Mouse (Mus musculus) thymus, postnatal 10 days (tissue): Measurements from ENCODE around the gene Rnaseh2a.
"Not testable (repeated sequence)": the region's sequence is repeated elsewhere in the genome, so short reads cannot be mapped to it uniquely, and the experiment has no call there.

Source experiments
- DNase-seq, 2 experiments: peaks; one replicate each; pipeline ENCODE4 v3.0.0; 2021; ENCODE audit warnings: low spot score in 2 of 2

The Rnaseh2a gene

DNA sequence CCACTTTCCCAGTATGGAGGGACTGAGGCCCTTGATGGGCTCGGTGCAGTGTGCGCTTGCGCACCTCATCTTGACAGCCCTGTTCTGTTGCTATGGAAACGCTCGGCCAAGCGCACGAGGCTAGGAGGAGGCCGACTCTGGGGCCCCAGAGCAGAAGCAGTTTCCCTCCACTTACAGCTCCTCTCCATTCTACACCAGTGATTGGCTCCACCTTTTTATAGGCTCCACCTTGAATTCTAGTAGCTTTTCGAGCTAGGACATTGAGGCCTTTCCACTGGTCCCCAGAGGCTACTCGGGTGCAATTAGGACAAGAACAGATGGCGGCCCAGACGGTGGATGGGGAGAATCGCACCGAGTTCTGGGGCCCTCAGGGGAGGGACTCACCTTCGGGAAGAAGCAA, 34.7 kb downstream of the Rnaseh2a start:
- DNase-seq, result no peak

DNA sequence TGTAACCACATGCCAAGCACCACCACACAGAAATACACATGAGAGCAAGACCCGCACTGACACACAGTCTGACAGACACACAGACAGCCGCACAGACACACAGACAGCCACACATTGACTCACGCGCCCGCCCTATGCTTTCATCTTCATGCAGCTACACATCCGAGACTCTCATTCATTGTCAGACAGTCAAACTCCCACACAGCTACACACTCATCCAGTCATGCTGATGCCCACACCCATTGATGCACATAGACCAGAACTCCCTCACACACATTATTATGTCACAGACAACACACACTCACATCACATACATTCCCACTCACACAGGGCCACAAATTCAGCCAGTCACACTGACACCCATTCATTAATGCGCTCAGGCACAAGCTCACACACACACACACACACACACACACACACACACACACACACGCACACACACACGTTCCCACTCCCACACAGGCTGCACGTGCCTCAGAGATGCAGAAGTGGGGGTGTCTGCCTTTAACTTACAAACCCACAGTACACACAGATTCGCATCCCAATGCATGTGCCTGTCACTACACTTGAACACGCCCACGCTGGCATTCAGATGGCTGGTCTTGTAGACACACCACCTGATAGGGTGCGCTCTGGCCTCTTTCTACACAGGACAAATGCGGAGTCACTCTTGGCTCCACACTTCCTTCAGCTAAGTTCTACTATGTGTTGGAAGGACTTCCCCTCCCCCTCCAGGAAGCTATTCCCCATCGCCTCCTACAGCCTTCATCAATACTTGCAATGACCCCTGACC, 35.6 kb downstream of the Rnaseh2a start:
- no peak for DNase-seq

DNA sequence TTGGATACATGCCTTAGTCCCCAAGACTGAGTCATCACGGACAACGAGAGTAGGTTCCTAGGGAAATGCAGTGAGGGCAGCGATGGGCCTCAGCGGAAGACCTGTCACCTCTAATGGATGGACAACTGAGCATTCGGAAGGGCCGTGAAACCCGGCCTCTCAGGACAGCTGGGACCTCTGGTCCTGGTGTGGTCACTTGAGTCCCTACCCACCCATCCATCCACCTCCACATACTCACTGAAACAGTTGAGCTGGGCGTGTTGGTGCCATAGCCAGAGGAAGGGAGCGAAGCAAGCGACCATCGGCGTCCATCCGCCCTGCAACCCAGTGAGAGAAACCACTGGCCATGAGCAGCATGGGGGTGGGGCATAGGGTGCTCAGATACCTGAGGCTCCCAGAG, 39.0 kb downstream of the Rnaseh2a start:
- DNase-seq, result no peak

DNA sequence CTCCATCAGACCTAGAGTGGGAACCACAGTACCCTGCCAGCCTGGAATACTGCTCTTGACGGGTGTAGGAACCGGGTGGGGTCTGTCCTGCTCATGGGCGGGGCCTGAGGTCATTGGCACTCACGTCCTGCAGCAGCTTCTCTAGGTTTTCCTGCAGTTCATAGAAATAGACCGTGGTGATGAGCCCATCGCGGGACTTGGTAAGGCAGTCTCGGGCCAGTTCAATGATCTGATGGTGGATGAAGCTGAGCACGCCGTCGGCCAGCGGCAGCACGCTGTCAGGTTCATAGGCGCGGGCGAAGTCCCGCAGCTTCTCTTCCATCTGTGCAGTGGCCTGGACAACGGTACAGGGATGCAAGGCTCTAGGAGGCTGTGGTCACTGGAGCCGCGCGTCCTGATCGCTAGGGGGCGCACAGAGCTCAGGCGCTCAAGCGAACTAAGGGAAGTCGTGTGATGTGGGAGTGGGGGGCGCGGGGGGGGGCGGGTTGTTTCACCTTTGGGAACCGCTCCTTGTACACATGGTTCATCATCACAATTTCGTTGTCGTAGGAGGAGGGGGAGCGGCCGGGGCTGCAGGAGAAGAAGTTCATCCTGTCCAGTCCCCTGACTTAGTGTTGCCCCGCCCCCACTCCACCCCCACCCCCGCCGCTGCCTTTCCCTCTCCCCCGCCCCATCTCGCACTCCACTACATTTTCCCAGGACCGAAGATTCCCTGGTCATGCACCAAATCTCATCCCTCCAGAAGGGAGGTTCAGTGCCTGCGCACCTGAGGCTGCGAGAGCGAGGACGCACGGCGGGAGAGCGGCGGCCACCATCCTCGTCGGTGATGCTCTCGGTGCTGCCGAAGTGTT, 40.9 kb downstream of the Rnaseh2a start:
- DNase-seq, result peak; percentile 33 to 59

DNA sequence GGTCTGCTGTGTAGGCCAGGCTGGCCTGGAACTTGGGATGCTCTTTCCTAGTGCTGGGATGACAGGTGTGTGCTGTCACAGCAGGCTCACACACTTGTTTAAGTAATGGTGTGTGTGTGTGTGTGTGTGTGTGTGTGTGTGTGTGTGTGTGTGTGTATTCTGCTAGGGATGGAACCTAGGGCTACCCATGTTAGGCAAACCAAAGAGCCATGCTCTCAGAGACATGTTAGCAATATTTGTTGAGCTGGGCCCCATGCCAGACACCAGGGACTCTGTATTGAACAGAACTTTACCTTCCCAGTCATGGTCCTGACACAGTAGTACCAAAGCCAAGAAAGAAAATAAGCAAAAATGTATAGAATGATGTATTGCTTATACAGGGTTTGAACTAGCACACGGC, 42.1 kb downstream of the Rnaseh2a start:
- no peak for DNase-seq

DNA sequence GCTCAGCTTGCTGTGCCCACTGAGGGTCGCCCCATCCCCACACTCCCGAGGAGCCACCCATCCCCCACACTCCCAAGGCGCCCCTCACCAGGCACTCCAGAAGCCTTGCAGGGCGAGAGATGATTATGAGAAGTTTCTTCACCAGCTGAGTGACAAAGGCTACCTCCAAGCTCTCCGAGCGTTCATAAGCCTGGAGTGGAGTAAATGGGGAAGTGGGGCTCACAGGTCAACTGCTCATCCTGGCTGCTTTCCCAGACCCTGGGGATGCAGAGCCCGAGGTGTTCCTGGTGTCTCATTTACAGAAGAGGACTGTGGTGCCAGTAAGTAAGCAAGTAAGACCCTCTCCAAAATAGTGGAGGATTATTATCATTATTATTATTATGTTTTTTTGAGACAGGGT, 44.0 kb downstream of the Rnaseh2a start:
- no peak for DNase-seq

DNA sequence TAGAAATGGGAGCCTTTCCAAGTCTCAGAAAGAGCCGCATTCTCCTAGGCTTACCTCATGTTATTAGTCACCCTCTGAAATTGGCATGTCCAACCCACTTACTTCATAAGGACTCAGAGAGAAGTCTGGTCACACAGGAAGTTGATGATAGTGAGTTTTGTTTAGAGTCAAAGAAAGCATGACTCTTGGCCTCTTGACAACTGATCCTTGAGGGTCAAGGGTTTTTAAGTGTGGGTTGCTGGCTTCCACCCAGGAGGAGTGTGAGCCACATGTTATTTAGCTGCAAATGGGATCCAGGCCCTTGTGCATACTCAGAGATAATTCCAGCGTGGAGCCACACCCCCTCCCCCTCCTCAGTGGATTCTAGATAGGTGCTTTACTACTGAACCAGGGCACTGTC, 48.0 kb downstream of the Rnaseh2a start:
- no peak for DNase-seq

DNA sequence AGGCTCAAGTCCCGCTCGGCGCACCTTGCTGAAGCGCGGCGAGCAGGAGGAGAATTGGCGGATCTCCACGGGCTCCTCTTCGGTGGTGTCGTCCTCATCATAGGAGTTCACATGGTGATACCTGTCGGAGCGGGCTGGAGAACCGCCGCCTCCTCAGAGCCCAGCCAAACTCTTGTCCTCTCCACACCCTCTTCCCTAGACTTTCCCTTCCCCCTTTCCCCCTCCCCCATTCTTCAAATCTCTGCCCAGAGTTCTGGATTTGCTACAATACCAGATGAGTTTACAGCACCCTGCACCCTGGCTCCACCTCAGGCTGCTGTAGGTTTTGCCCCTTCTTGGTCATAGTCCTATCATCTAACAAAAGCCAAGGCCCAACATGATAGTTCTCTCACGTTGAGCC, 50.9 kb downstream of the Rnaseh2a start:
- DNase-seq, result no peak

DNA sequence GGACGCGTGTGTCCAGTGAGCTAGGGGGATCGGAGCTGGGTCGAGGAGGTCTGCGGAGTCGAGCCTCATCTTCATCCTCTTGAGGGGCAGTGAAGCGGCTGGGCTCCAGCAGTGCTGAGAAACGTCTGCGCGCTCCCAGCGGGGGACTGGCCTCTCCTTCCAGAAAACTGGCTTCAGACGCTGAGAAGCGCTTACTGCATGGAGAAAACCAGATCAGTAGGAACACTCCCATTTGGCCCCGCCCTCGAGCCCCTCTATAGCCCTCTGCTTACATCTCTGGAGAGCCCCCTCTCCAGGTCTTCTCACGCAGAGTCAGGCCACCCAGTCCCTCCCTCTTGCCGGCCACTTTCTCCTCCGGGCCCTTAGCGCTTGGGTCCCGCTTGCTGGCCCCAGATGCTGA, 51.8 kb downstream of the Rnaseh2a start:
- DNase-seq, result no peak

DNA sequence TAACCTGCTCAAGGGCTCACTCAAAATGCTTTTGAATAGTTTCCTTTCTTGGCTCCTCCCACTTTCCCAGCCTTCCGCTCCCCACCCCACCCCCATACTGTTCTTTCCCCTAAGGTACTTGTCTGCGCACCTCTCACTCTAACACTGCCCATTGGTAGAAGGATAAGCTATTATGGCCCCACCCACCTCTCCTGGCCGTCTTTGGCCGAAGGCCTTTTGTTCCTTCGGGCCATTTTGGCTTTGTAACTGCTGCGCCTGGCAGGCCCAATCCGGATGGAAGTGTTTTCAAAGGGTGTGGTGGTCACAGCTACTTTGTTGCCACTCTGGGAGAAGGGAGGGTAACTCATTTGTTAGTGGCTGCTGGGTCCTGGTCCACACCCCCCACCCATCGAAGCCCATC, 54.3 kb downstream of the Rnaseh2a start:
- no peak for DNase-seq

DNA sequence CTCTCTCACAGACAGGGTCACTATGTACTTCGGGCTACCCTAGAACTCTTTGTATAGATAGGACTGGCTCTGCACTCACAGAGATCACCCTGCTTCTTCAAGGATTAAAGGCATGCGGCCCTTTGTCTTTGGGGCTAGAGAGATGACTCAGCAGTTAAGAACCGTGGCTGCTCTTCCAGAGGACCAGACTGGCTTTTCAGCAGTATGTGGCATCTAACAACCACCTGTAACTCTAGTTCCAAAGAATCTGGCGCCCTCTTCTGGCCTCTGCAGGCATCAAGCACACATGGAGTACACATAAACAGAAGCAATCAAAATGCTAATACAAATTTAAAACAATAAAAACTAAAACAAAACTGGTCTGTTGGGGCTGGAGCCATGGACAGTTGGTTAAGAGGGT, 55.6 kb downstream of the Rnaseh2a start:
- peak in 1 of 2 experiments; percentile 37 for DNase-seq

DNA sequence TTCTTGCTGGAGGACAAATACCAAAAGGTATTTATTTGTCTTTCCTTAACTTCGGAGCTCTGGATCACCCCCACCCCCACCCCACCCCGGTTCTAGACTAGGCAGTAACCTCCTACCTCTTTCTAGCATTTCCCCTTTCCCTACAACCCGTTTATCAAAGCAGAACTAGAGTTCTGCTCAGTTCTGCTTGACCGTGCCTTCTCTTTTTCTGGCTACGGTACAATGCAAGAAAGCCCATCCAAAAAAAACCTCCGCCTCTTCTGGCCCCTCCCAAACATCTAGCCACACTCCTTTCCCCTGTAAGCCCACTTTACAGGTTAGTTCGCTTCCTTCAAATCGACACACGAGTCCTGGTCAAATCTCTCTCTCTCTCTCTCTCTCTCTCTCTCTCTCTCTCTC, 56.1 kb downstream of the Rnaseh2a start:
- no peak for DNase-seq

DNA sequence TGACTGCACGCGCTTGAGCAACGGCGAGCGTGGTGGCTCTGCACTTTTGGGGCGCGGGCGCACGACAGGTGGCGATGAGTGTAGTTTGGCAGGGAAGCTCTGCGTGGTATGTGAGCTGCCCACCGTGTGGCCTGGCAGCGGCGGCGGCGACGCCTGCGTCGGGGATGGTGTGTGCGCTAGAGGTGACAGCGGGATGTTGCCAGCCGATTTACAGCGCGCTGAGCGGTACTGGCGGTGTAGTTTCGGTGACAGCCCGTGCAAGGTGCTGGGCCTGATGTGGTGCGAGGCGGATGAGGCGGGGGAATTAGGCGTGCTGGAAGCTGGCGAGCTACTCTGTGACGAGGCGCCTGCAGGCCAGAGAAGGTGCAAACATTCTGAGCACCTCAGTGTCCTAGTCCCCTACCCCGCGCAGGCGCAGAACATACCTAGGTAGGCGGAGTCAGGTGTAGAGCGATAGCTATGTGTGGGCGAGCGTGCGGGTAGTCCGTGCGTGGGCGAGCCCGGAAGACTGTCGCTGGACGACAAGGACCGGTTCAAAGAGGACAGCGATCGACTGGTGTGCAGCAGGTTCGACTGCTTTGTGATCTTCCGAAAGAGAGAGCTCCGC, 56.6 kb downstream of the Rnaseh2a start:
- peak; percentile 69 to 70 for DNase-seq

DNA sequence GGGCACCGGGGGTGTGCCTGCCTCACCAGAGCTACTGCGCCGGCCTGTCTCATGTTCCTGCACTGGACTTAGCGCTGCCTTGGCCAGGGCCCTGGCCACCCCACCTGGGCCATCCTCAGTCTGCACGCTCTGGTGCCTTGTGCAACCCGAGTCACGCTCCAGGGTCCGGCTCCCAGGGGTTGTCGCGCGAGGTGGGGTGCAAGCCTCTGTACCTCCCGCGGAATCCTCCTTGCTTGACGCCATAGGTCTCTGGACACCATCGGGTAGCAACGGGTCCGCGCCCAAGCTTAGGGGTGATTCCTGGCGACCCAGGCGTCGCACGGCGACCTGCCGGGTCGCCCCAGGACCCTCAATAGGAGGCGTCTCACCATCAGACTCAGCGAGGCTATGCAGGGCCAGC, 57.2 kb downstream of the Rnaseh2a start:
- DNase-seq, result no peak

DNA sequence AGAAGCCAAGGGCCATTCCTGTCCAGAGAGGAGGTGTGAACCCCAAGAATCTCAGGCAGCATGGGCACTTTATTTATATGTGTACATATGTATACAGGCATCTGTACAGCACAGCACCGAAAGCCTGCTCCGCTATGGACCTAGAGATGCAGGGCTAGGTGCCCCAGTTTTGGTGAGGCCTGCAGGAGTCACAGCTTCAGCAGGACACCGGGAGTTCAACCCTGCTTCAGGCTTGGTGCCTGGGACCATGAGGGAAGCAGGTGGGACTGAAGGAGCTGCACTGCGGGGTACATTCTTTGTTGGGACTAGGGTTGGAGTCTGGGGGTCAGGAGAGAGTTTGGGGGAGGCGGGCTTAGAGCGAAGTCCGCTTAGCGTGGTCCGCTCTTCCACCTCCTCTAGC, 57.7 kb downstream of the Rnaseh2a start:
- no peak for DNase-seq

DNA sequence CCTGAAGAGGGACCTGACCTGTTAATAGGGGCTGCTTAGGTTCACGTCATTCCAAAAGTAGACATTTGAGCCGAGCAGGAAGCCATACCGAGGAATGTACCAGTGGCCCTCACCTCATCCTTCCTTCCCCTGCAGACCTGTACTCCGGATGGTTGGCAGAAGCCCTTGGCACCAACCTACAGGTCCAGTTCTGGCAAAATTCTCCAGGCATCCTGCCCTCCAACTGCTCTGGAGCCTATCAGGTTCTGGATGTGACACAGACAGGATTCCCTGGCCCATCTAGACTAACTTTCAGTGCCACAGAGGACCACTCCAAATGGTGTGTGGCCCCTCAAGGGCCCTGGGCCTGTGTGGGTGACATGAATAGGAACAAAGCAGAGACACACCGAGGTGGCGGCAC, 59.0 kb downstream of the Rnaseh2a start:
- no peak for DNase-seq

DNA sequence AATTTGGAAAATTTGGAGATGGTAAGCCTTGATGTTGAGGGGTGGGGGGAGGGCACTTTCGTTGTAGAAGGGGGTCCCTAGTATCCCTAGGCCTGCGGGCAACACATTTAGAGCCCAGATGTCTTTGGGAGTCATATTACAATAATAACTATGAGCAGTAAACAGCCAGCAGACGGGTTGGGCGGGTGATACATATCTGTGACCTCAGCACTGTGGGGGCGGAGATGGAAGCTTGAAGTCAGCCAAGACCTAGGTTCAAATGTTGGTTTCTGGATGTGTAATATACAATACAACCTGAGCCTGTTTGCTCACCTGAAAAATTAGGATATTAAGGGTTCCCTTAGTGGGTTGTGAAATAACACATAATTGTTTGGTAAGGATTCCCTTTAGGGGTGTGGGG, 59.6 kb downstream of the Rnaseh2a start:
- no peak for DNase-seq

DNA sequence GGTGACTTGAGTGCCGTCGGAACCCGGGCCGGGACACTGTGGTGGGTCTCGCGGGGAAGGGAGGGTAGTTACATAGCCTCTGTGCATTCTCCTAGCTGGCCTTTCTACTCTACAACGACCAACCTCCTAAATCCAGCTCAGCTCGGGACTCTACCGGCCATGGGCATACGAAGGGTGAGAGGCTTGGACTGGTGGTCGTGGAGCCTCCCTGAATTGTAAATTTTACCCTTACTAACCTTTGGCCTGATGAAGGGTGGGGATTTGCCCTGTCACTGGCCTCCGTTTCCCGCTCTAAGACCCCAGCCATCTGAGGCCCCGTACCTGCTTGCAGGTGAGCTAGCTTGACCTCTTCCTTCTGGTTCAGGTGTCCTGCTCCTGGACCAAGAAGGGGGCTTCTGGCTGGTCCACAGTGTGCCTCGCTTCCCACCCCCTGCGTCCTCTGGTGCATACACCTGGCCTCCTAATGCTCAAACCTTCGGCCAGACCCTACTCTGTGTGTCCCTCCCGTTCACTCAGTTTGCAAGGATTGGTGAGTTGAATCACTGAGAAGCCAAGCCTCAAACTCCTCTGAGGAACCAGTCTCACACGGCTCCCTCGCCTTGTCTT, 60.3 kb downstream of the Rnaseh2a start:
- DNase-seq, result no peak

DNA sequence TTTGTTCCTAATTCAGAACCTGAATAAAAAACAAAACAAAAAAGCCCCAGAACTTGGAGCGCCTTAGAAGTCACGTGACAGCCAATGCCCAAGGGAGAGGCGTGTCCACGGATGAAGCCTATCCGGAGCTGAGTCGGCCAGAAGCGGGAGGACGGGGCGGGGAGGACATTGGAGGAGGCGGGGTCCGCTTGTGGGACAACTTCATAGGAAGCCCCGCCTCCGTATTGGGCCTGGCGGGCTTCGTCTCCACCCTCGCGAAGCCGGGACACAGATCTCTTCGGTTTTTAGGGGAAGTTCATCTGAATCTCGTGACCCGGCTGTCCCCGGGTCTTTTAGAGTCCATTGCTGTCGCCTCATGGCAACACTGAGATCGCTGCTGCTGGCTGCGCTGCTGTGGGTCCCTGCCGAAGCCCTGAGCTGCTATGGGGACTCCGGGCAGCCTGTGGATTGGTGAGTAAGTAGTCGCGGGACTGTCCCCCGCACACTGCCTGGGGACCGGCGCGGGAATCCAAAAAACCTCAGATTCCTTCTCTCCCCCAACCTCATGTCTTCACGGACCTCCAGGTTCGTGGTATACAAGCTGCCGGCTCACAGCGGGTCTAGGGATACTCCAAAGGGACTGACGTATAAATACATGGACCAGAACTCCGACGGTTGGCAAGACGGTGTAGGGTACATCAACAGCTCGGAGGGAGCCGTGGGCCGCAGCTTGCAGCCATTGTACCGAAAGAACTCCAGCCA, 61.0 kb downstream of the Rnaseh2a start, which contains the start of gene Dnase2a:
Dnase2a (plus strand) TSS at position 140 of the 741 bp plus-strand sequence.
- peak; percentile 58 to 68 for DNase-seq

DNA sequence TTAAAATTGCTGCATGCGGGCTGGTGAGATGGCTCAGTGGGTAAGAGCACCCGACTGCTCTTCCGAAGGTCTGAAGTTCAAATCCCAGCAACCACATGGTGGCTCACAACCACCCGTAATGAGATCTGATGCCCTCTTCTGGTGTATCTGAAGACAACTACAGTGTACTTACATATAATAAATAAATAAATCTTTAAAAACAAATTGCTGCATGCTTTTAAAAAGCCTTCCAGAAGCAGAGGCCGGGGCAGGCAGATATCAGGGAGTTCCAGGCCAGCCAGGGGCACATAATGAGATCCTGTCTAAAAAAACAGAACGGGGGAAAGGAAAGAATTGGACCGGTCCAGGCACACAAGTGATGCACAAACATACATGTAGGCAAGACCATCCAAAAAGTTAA, 61.6 kb downstream of the Rnaseh2a start:
- not testable (repeated sequence) for DNase-seq

DNA sequence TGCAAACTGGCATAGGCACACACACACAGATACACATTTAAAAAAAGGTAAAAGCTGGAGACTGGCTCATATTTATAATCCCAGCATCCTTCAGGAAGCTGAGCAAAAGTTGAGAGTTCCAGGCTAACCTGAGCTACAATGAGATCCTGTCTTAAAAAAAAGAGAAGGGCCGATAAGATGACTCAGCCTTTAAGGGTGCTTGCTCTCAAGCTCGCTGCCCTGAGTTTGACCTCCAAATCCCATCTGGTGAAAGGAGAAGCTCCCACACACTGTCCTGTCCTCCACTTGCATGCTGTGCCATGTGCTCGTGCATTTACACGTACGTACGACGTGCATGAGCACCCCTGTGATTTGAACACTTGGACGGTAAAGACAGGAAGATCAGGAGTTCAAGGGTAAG, 62.1 kb downstream of the Rnaseh2a start:
- DNase-seq, result no peak
